Mouse (Mus musculus) stomach, embryonic 16.5 days (tissue): ENCODE measurements at regions not wholly inside any gene's neighbourhood (a gene's known extent, or its start where the extent isn't known, plus 50 kb on each side); places are given as distances from the start of the nearest gene placed in this dataset.

Experiments
- ATAC-seq: fragments of 200-750 bp; cut with Nextera tagmentation; 2 replicates; pipeline ENCODE4 v1.8.0; 2017; ENCODE audit warnings: moderate number of reproducible peaks, moderate TSS enrichment; ENCODE audit not compliant: insufficient read depth, low FRiP score
- H3K27ac ChIP-seq: fragments of 300-500 bp; sonication (generic); 2 replicates; pipeline ENCODE4 v1.5.1; 2014; ENCODE audit warnings: low read length
- H3K27me3 ChIP-seq: fragments of 300-500 bp; sonication (generic); 2 replicates; pipeline ENCODE4 v1.6.1; 2014; ENCODE audit warnings: low read length, control low read depth, mixed read lengths; ENCODE audit not compliant: control insufficient read depth, insufficient read depth
- H3K36me3 ChIP-seq: fragments of 300-500 bp; sonication (generic); 2 replicates; pipeline ENCODE4 v1.6.1; 2014; ENCODE audit warnings: low read length; ENCODE audit not compliant: control insufficient read depth, insufficient read depth
- H3K4me1 ChIP-seq: fragments of 300-500 bp; sonication (generic); 2 replicates; pipeline ENCODE4 v1.6.1; 2014; ENCODE audit warnings: low read length, control low read depth, mixed read lengths; ENCODE audit not compliant: control insufficient read depth, insufficient read depth
- H3K4me2 ChIP-seq: fragments of 300-500 bp; sonication (generic); 2 replicates; pipeline ENCODE4 v1.6.1; 2014; ENCODE audit warnings: low read depth, low read length, mixed read lengths
- H3K4me3 ChIP-seq: fragments of 300-500 bp; sonication (generic); replicated peaks from 2 replicates; pipeline ENCODE4 v1.5.1; 2014; ENCODE audit warnings: mild to moderate bottlenecking, low read length
- H3K9ac ChIP-seq: fragments of 300-500 bp; sonication (generic); 2 replicates; pipeline ENCODE4 v1.6.1; 2014; ENCODE audit warnings: low read length
- H3K9me3 ChIP-seq: fragments of 300-500 bp; sonication (generic); replicated peaks from 2 replicates; pipeline ENCODE4 v1.6.1; 2016; ENCODE audit warnings: low read length, control low read depth; ENCODE audit not compliant: control insufficient read depth
- WGBS: fragments of 180-500 bp; shearing (Covaris S2); extraction: QIAGEN DNeasy Blood & Tissue Kit; methylation state at CpG from one replicate; pipeline ENCODE4 v1.1.7; 2014; 5-methylcytosine and 5-hydroxymethylcytosine counted together

- no peak overlapping the region for H3K4me2 ChIP-seq
- no peaks in the 10 kb centered on the region for H3K36me3 ChIP-seq
- no peak overlapping the region for H3K9ac ChIP-seq
- H3K4me3 ChIP-seq = no peak overlapping the region
- no peaks in the 10 kb centered on the region for H3K27me3 ChIP-seq
- H3K4me1 ChIP-seq = no peaks in the 10 kb centered on the region
- no peak for ATAC-seq
- H3K27ac ChIP-seq = no peak overlapping the region
- no peaks in the 10 kb centered on the region for H3K9me3 ChIP-seq
Measured at GRCm38 (mm10) chr11:12847793-12848192, 383.0 kb upstream of the Cobl start.

DNA sequence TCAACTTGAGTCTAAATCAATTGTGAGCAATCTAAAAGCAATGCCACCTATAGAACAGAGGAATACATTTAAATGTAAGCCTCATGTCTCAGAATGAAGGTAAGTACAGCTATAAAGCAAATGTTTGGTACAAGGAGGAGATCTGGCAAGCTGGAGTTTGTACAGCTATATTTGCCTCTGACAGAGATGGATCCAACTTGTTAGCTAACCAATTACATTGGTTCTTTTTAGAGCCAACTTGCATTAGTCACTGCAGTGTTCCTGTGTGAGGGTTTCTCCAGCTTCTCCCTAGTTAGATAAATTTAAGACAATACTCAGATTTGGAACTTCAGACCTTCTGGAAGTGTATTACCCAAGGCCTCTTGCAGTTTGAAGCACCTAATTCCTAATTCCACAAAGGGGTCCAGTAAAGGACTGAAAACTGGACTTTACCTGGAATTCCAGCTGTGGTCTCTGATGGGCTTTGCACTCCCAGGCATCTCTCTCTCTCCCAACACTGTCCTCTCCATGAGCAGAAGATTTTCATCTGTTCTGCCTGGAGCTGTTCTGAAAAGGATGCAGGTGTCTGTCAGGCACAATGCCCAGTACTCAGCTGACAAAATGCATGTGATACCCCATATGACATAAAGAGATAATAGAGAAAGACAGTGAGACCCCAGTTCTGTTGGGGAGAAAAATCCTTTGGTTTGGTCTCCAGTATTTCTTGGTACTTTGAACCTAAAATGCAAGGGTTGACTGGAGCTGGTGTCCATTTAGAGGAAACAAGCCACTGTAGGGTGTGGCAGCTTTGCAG, 379.1 kb upstream of the Cobl start:
- no peak overlapping the region for H3K4me3 ChIP-seq

DNA sequence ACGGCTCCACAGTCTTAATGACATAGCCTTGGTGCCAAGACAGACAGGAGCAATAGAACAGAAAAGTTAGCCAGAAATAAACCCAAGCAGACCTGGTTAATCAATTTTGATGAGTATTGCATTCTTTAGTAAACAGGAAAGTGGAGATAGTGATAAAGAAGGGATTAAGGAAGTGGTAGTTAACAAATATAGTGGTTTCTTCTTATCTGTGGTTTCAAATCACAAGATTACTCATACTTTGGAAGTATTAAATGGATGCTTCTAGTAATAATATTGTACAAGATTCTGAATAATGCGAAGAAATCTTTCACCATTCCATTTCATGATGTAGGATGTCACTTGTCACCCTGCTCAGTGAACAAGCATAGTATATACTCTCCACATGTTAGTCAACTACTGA, 376.6 kb upstream of the Cobl start:
- WGBS = 75% methylated on average over 2 of the region's 2 CpGs
- H3K9me3 ChIP-seq = no peaks in the 10 kb centered on the region
- no peaks in the 10 kb centered on the region for H3K27me3 ChIP-seq
- ATAC-seq = no peak
- no peak overlapping the region for H3K27ac ChIP-seq
- no peak overlapping the region for H3K4me2 ChIP-seq
- no peaks in the 10 kb centered on the region for H3K4me1 ChIP-seq
- no peaks in the 10 kb centered on the region for H3K36me3 ChIP-seq
- no peak overlapping the region for H3K4me3 ChIP-seq
- H3K9ac ChIP-seq = no peak overlapping the region

More for the DNA sequence above, 379.1 kb upstream of the Cobl start:
- Histone ChIP-seq H3K9me3 (no peaks in the 10 kb centered on the region), H3K4me1 (no peaks in the 10 kb centered on the region), H3K4me2 (no peak overlapping the region), H3K9ac (no peak overlapping the region), H3K36me3 (no peaks in the 10 kb centered on the region), H3K27me3 (no peaks in the 10 kb centered on the region), H3K27ac (no peak overlapping the region)
- no peak for ATAC-seq

DNA sequence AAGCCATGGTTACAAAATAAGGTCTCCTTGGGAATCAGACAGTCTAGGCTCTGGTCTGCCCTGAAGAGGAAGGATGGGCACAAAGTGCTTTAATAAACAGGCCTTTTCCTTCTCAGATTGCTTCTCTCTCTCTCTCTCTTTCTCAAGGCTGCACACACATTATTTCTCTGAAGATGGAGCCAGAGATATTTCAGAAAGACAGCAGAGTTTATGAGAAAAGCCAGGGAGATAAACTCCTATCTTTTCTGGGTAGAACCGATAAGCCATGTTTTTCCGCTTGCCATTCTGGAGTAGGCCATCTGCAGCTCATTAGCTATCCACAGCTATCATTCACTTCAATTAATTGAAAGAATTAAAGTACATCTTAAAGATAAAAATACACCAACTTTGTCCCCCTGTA, 373.2 kb upstream of the Cobl start:
- H3K4me3 ChIP-seq = no peak overlapping the region
- ATAC-seq = no peak
- no peaks in the 10 kb centered on the region for H3K9me3 ChIP-seq
- H3K36me3 ChIP-seq = no peaks in the 10 kb centered on the region
- H3K4me1 ChIP-seq = no peaks in the 10 kb centered on the region
- 74% methylated on average over 2 of the region's 2 CpGs for WGBS
- H3K27me3 ChIP-seq = no peaks in the 10 kb centered on the region
- H3K9ac ChIP-seq = no peak overlapping the region
- H3K4me2 ChIP-seq = no peak overlapping the region
- no peak overlapping the region for H3K27ac ChIP-seq

GRCm38 (mm10) chr11:12837387-12837786, 372.6 kb upstream of the Cobl start:
- WGBS = 32% methylated on average over 2 of the region's 2 CpGs

DNA sequence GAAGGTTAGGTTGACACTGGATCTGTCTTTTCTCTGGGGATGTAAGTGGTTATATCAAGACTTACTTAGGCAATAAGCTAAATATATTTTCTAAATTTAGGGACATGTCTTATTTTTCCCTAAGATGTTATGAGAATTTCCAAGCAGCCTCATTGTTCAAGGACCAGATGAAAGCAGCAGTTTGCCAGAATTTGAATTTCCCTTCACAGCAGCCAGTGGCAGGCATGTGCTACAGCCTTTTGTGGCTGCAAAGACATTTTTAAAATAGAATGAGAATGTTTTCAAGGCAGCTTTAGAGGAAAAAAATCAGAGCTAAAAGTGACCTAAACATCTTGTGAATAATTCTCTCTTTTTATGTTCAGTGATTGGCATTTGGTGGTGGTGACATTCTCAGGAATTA, 371.6 kb upstream of the Cobl start:
- Histone ChIP-seq H3K4me1 (no peaks in the 10 kb centered on the region), H3K4me3 (no peak overlapping the region), H3K36me3 (no peaks in the 10 kb centered on the region), H3K4me2 (no peak overlapping the region), H3K27me3 (no peaks in the 10 kb centered on the region), H3K9me3 (no peaks in the 10 kb centered on the region), H3K9ac (no peak overlapping the region), H3K27ac (no peak overlapping the region)
- ATAC-seq = no peak

More at GRCm38 (mm10) chr11:12837387-12837786, 372.6 kb upstream of the Cobl start:
- no peaks in the 10 kb centered on the region for H3K4me1 ChIP-seq
- ATAC-seq = no peak
- H3K9me3 ChIP-seq = no peaks in the 10 kb centered on the region
- H3K27ac ChIP-seq = no peak overlapping the region
- no peak overlapping the region for H3K4me2 ChIP-seq
- H3K4me3 ChIP-seq = no peak overlapping the region
- H3K9ac ChIP-seq = no peak overlapping the region
- H3K36me3 ChIP-seq = no peaks in the 10 kb centered on the region
- H3K27me3 ChIP-seq = no peaks in the 10 kb centered on the region

DNA sequence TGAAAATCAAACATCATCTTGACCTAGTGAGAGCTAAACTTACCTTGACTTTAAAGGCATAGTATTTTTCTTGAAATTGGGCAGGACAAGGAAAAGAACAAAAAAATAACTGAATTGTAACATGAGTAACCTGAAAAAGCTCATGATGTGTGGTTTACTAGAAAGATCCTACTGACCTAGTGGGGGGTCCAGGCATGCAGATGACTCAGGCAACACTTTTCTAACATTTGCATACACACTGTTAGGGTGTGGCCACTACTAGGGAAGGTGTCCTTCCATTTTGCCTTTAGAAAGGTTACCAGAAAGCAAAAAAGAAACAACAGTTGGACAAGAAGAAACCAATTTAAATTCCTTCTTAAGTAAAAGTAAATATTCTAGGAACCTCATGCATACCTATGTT, 347.3 kb upstream of the Cobl start:
- Histone ChIP-seq H3K9me3 (no peaks in the 10 kb centered on the region), H3K27me3 (no peaks in the 10 kb centered on the region), H3K9ac (no peak overlapping the region), H3K36me3 (no peaks in the 10 kb centered on the region), H3K27ac (no peak overlapping the region), H3K4me3 (no peak overlapping the region), H3K4me1 (no peaks in the 10 kb centered on the region), H3K4me2 (no peak overlapping the region)
- ATAC-seq = no peak

- Histone ChIP-seq H3K4me3 (no peak overlapping the region), H3K36me3 (no peaks in the 10 kb centered on the region), H3K9ac (peak overlapping the region; percentile 58; the same call in 1 of the 2 replicates), H3K9me3 (no peaks in the 10 kb centered on the region), H3K4me2 (peak overlapping the region; percentile 33), H3K27ac (no peak overlapping the region), H3K27me3 (no peaks in the 10 kb centered on the region), H3K4me1 (no peaks in the 10 kb centered on the region)
- 34% methylated on average over 11 of the region's 11 CpGs for WGBS
- ATAC-seq = peak; percentile 76; the same call in 1 of the 2 replicates
Measured at GRCm38 (mm10) chr11:12810949-12811881, 346.5 kb upstream of the Cobl start.
